Mouse (Mus musculus): Measurements from ENCODE around the gene Cabp2.
A peak's percentile ranks its signal among the peaks of the same experiment; 100 is the strongest.
"Not testable (repeated sequence)": the region's sequence is repeated elsewhere in the genome, so short reads cannot be mapped to it uniquely, and the experiment has no call there.

Gene Cabp2

DNA sequence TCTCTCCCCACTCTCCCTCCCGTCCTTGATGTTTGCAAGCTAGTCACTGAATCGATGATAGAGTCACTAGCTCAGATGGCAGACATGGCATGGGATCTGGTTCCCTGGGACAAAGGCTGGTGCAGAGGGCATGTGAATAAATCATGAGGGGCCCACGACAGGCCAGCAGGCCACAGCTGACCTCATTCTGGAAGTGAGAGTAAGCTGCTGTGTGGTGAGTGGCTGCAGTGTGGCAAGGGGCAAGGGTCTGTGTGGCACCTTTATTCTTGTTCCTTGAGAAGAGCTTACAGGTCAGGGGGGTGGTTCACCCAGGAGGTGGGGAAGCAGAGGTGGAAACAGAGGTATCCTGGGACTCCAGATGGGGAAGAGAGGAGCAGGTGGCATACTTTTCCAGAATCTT, at the start of gene Cabp2:
Gene Cabp2, plus strand, starts transcription at position 185 of the 400 bp plus-strand sequence.
- no peak for DNase-seq

DNA sequence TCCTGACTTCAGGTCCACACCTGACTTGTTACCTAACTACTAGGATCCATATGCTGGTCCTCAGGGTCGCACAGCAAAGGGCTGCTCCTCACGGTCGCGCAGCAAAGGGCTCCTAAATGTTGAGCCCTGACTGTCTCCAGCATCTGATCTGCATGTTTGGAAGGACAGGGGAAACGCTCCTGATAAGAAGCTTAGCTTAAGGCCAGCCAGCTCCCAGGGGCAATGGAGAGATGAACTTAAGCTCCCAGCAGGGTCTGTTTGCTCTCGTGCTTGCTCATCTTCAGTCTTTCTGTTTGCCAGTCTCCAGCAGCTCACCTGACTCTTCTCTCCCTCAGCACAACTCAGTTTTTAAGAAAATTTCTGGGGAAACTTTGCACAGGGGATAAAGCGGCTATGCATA, 48.7 kb upstream of the Cabp2 start:
- DNase-seq: no peak

DNA sequence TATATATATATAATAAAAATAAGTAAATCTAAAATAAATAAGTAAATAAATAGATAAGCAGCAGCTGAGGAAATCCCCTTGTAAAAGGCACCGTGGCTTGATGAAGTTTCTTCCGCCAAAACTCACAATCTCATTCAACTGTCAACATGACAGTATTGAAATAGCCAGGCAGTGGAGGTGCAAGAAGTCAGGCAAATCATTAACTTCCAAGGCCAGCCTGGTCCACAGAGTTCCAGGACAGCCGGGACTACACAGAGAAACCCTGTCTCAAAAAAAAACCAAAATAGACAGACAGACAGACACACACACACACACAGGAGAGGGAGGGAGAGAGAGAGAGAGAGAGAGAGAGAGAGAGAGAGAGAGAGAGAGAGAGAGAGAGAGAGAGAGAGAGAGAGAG, 48.1 kb upstream of the Cabp2 start:
- no peak for DNase-seq

DNA sequence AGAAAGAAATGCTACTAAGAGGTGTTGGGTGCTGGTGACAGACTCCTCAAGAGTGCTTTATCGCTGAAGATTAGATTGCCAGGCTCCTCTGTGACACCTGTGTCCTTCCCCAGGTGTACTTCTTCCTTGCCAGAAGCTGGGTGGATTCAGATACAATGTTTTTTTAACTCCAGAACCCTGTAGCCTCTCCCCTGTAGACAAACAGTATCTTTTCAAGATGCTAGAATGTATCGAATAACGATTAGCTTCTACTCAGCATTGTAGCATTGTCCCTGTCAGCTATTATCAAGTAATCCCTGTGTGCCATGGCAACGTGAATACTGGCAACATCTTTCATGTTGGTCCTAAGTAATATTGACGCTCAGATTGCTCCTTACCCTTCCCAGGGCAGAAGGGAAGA, 47.6 kb upstream of the Cabp2 start:
- no peak for DNase-seq

DNA sequence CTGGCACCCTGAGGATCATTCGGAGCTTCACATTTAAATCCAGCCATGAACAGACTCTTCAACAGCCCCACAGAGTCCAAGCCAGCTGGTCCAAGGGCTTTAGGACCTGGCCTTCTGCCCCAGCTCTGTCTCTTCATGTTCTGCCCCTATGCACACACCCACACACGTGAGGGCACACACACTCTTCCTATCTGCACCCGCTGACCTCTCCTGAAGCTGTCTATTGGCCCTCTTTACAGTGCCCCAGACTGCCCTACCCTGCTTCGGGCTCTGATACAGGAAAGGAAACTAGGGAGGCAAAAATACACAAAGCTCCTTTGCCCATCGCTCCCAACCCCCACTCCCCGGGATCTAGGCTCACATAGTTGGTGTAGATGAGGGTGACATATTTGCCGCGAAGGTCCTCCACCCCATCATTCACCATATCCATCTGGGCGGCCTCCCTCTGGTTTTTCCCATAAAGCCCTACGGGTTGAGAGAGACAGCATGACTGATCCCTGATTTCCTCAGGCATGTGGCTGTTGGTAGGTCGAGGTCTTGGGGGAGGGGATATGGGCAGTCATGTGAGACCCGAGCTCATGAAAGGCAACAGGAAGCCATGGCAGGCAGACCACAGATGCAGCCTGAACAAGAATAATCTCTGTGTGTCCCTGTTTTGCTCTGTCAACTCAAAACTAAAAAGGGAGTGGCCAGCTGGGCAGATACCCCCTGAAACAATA, 44.9 kb upstream of the Cabp2 start:
- no peak for DNase-seq

DNA sequence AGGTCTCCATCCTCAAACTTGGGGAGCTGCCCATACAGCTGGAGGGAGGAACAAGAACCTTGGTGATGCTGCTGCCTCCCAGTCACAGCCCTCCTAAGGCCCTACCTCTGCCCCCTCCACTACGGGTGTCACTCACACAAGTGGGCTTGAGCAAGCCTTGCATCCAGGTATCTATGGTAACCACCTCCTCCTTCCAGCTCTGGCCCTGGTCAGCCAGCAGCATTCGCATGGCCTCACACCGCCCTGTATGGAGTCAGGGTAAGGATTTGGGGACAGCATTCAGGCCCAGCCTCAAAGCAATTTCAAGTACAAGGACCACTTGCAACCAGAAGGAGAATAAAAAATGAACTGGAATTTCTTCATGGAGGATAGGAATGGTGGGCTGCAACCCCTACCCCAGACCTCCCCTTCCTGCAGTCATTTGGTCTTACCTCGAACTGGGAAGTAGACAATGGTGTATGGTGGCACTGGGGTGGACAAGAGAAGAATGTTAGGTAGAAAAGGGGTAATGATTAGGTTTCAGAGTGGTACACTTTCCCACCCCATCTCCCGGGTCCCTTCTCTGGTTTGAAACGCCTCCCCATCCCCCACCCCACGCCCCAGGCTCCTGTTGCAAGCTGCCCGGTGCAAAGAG, 44.1 kb upstream of the Cabp2 start:
- not testable (repeated sequence) for DNase-seq

DNA sequence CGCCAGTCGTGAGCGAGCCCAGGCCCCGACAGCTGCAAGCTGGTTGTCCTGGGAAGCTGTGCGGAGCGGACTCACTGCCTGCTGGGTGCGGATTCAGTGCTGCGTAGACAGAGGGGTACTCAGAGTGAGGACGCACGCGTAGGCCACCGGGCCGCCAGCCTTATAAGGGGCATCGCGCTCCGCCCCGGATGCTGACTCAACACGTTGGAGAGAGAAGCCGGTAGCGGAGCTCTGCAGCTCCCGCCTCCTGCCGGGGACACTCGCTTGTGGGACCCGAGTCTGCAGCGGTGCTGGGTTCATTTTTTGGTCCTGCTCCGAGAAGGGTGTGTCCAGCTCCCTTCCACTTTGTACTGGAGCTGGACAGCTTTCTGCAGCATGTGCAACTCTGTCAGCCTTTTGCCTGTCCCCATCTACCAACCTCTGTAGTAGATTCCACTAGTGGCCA, 43.6 kb upstream of the Cabp2 start, which contains the start of gene Gstp1:
Gene Gstp1, minus strand, starts transcription at position 198 of the 445 bp plus-strand sequence.
- DNase-seq: peak; percentile 84

DNA sequence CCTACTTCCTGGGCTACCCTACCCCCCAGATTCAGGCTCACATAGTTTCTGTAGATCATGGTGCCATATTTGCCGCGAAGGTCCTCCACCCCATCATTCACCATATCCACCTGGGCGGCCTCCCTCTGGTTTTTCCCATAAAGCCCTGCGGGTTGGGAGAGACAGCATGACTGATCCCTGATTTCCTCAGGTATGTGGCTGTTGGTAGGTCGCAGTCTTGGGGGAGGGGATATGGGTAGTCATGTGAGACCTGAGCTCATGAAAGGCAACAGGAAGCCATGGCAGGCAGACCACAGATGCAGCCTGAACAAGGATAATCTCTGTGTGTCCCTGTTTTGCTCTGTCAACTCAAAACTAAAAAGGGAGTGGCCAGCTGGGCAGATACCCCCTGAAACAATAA, 40.4 kb upstream of the Cabp2 start:
- DNase-seq: not testable (repeated sequence)

DNA sequence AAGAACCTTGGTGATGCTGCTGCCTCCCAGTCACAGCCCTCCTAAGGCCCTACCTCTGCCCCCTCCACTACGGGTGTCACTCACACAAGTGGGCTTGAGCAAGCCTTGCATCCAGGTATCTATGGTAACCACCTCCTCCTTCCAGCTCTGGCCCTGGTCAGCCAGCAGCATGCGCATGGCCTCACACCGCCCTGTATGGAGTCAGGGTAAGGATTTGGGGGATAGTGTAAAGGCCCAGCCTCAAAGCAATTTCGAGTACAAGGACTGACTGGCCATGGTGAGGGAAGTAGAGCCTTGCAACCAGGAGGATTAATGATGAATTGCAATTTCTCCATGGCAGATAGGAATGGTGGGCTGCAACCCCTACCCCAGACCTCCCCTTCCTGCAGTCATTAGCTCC, 39.9 kb upstream of the Cabp2 start:
- not testable (repeated sequence) for DNase-seq

DNA sequence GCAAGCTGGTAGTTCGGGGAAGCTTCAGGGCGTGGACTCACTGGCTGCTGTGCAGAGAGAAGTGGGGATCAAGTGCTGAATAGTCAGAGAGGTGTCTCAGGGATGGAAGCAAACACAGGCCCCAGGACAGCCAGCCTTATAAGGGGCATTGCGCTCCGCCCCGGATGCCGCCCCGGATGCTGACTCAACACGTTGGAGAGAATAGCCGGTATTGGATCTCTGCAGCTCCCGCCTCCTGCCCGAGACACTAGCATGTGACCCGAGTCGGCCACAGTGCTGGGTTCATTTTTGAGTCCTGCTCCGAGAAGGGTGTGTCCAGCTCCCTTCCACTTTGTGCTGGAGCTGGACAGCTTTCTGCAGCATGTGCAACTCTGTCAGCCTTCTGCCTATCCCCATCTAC, 39.3 kb upstream of the Cabp2 start:
- no peak for DNase-seq

DNA sequence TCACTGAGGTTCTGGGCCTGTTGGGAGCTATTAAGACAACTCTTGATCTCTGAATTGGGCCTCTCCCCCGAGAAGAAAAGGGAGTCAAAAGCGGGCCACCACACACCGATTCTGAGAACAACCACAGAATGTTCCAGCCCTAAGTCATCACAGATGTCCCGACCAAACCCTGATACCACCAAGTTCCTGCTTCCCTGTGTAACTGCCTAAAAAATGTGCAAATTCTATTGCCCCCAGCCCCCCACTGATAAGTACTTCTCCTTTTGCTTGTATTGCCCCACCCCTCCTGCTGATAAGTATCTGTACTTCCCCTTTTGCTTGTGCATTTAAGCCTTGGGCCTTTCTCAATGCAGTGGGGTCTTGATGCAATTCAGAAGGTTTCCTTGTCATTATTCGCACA, 37.3 kb upstream of the Cabp2 start:
- DNase-seq: not testable (repeated sequence)

DNA sequence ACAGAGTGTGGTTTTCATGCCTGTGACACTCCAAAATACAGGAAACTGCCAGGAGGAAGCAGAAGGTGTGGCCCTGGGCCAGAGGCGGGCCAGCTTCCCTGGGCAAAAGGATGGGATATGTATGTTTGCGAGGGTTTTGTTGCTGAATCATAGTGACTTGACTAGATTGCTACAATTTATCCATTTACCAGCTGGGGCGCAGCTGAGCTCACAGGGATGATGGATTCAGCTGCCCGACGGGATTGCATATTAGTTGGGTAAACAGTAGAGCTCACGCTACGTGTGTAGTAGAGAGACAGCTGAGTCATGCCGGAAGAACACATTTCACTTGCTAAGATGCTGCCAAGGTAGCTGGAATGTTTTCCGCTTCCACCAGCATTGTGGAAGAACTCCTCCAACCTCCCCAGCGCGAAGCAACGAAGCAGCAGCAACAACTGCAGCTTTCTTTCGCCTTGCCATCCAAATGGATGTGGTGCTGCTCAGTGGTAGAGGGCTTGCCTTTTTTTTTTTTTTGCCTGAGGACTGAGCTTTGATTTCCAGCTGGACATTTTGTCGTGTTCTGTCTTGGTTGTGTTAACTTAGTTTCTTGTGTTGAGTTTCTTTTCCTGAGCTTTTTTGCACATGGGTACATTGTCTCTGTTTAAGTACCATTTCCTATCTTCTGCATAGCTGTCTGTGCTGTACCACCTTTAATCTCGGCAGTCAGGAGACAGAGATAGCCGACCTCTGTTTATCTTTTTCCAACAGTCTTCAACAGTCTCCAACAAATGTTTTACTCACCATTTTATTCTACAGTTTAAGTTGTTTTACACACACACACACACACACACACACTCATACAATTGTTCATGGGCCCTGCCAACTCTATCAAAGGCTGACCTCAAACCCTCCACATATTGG, 35.2 kb upstream of the Cabp2 start, which contains the start of gene Gstp2:
Gene Gstp2, minus strand, starts transcription at position 58 of the 900 bp plus-strand sequence.
- DNase-seq: peak; percentile 71

DNA sequence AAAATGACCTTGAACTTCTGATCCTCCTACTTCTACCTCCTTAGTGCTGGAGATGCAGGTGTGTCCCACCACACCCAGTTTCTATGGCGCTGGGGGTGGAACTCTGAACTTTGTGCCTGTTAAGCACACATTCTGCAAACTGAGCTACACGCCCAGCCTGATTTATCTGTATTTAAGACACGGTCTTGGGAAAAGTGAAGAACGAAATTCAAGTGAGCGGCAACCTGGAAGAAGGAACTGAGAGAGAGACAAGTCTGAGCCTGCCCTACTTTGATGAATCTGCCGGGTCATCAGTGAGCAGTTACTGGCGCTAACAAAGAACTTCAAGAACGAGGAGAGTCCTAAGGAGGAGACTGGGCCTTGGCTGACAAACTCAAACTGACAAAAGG, 34.5 kb upstream of the Cabp2 start:
- no peak for DNase-seq

DNA sequence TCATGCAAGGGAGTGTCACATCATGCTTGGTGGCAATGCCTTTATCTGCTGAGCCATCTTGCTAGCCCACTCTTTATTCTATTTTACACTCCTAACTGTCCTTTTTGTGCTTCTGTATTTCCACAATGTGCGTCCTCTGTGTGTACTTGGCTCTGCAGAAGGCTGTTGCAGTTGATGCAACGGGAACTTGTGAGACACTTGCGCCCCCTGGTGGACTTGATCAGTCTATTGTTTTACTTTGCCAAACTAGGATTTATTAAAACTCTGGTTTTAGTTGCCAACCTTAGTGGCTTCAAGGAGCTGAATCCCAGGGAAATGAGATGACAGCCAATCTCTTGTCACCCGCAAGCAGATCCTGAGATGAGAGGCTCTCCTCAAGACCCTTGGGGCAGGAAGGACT, 33.5 kb upstream of the Cabp2 start:
- peak; percentile 84 for DNase-seq

DNA sequence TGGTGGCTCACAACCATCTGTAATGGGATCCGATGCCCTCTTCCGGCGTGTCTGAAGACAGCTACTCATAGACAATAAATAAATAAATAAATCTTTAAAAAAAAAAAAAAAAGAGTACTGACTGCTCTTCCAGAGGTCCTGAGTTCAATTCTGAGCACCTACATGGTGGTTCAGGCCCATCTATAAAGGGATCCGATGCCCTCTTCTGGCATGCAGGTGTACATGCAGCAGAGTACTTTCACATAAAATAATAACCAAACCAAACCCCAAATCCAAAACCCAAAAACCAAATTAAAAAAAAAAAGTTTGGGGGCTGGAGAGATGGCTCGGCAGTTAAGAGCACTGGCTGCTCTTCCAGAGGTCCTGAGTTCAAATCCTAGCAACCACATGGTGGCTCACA, 32.3 kb upstream of the Cabp2 start:
- not testable (repeated sequence) for DNase-seq

DNA sequence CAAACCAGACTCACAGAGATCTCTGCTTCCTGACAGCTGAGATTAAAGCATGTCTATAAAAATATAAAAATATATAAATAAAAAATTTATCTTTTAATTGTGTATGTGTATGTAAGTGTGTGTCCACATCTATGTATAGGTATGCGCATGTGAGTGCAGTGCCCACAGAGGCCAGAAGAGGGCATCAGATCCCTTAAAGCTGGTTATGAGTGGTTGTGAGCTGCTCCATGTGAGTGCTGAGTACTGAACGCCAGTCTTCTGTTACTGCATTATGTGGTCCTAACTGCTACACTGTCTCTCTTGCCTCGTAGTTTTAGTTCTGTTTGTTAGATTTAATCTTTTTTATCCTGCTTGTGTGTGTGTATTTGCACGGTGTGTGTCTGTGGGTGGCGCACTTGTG, 30.4 kb upstream of the Cabp2 start:
- no peak for DNase-seq

DNA sequence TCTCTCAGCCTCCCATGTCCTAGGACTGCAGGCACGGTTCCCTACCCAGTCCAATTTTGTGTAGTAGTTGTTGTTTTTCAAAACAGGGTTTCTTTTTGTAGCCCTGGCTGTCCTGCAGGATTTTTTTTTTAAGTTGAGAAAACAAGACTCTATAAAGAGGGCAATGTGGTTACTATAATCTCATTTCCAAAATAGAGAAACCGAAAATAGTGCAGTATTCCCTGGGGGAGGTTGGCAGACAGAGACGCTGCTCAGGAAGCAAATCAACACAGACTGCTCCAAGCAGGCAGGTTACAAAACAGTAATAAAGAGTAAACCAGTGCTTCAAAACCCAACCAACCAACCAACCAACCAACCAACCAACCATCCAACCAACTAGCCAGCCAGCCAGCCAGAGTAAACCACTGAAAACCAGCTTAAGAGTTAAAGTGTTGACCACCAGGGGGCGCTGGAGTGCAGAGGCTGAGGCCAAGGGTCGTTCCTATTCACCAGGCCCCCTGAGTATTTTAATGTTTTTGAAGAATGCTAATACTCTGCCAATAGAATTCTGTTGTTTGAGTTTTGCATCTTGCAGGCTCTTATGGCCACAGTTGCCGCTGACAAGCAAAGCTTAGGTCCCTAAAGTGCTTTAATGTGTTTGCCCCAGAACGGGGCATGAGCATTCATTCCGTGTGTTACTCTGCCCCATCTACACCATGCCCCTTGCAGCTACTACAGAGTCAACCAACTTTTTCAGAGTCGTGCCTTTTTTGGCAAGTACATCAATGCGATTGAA, 29.4 kb upstream of the Cabp2 start:
- DNase-seq: peak; percentile 69

DNA sequence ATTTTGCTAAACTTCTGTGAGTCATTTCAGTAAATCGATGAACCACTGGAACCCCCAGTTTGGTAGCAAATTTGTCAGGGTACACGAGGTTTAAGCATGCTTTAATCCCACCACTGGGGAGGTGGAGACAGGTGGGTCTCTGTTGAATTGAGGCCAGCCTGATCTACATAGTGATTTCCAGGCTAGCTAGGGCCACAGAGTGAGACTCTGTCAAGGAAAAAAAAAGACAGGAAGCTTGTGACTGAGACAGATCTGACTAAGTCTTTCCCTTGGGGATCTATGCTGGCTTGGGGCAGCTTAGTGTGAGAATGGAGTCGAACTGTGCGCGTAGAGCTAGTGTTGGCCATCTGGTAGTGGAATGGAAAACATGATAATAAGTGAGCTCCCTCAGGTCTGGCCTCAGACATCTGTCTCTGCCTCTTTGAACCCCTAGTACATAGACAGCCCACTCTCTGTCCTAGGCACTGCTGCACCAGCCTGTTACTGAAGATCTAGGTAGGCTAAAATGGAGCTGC, 28.8 kb upstream of the Cabp2 start:
- DNase-seq: no peak

DNA sequence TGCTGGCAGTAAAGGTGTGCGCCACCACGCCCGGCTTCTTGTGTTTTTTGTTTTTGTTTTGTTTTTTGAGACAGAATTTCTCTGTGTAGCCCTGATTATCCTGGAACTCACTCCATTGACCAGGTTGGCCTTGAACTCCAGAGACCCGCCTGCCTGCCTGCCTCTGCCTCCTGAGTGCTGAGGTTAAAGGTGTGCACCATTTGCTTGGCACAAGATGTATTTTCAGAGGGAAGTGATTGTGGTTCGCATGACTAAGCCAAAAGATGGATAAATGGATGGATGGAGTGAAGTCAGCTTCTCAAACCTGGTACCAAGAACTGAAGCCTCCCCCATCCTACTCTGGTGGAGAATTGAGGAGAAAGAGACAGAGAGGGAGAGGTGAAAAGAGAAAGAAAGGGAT, 26.8 kb upstream of the Cabp2 start:
- DNase-seq: no peak

DNA sequence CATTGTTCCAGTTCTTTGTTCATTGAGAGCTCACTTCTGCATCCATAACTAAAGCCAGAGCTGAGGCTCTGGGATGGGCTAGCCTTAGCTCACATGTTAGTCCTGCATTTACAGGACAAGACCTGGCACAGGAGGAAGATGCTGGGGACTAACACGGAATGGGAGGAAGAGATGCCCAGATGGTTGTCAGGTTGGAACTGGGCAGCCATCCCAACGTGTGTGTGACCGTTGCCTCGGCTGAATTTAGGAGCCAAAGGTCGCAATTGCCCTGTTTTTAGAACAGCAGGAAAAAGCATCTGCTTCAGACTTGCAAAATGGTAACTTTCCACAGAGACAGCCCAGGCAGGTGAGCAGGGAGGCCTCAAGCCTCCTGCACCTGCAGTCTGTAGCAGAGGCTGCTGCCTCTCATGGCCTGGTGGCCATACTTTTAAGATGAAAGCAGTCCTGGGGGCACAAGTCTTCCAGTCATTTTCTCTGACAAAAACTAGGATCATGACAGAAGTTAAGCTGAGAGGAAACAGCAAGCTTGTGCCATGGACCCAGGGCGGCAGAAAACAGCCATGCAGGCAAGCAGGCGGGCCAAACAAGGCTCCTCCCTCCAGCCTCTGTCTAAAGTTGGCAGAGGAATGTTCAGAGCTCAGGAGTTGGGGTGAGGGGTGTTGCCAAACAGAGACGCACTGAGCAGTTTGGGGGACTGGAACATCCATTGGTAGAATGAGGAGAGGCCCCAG, 26.0 kb upstream of the Cabp2 start:
- DNase-seq: no peak

DNA sequence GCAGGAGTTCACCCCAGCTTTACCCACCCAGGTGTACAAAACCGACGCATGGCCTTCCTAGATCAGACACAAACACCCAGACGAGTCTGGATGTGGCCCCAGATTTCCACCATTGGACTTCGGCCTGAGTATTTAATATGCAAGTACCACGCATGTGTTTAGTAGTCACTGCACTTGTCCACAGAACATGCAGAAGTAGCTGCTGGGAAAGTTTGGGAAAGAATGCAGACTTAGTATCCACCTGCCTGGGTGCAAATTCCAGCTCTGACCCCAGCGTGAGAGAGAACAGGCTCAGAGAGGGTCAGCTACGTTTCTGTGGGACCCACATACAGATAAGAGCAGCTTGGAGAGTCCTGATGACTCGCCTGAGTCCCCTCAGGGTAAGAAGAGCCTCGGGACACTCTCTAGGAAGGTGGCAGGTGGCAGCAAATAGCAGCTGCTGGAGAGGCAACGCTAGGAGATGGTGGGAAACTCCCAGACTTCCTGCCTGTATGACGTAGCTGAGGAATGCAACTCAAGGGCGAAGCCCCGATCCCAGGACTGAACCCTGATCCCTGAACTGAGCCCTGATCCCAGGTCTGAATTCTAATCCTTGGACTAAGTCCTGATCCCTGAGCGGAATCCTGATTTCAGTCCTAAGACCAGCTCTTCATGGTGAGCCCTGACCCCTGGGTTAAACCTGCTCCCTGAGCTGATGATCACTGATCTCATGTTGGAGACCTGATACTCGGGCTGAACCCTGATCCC, 25.3 kb upstream of the Cabp2 start:
- DNase-seq: no peak

Measured in right cerebral cortex, postnatal 14 days (tissue).